Mouse (Mus musculus): ENCODE measurements around the gene Lrrn4. TPM values are rescaled to one million over a fixed set of nuclear protein-coding genes. Genes with fewer than 3 reads are reported as not detected.

Gene Lrrn4
- total and polyA plus RNA-seq, 3 experiments = not detected

GRCm38 (mm10) chr2:132927298-132927697, 46.6 kb upstream of the Lrrn4 start:
- Histone ChIP-seq H3K36me3 (replicated peaks in 1 of 2; ENCODE audit: control insufficient read depth in 1 of 2, insufficient read depth in 1 of 2, low read length in 1 of 2) (no peaks in the 10 kb centered on the region), H3K4me2 (ENCODE audit: insufficient read depth, low read depth, poor library complexity, severe bottlenecking) (no peak overlapping the region), H3K27ac (ENCODE audit: insufficient read depth, low read depth) (no peak overlapping the region), H3K9me3 (replicated peaks; ENCODE audit: low read length) (peaks cover 3% of the 10 kb centered on the region), H3K27me3 (replicated peaks) (peaks cover 3% of the 10 kb centered on the region), H3K4me1 (ENCODE audit: control insufficient read depth in 1 of 2, insufficient read depth in 2 of 2) (no peaks in the 10 kb centered on the region), H3K79me2 (replicated peaks; ENCODE audit: control insufficient read depth, extremely low read depth, insufficient read depth, poor library complexity, severe bottlenecking) (no peaks in the 10 kb centered on the region), H3K4me3 (replicated peaks in 1 of 3; ENCODE audit: low read depth in 2 of 3, low read length in 2 of 3, poor library complexity in 1 of 3) (no peak overlapping the region), H3K9ac (ENCODE audit: insufficient read depth, low read depth) (no peak overlapping the region)
- dilution Hi-C loops (cut with MboI; ENCODE audit: extremely low pct_ligation_motif_present, extremely low pct_unique_long_range_greater_than_20kb, low sequenced_read_pairs) = no loop called here
- TF ChIP-seq MAX (IDR thresholded peaks at IDR 0.05; ENCODE audit: low read length) (no peak), NRF1 (IDR thresholded peaks at IDR 0.05; ENCODE audit: low read depth, low read length) (no peak), UBTF (IDR thresholded peaks at IDR 0.05; ENCODE audit: low read depth, low read length) (no peak), CTCF (conservative IDR thresholded peaks at IDR 0.05 in 1 of 2, IDR thresholded peaks at IDR 0.05 in 1 of 2; ENCODE audit: low read depth in 2 of 2, low read length in 2 of 2) (no peak), POLR2A (IDR thresholded peaks at IDR 0.05; ENCODE audit: low read depth, low read length) (no peak), E2F4 (IDR thresholded peaks at IDR 0.05; ENCODE audit: insufficient replicate concordance, low read depth, low read length) (no peak), CHD2 (IDR thresholded peaks at IDR 0.05; ENCODE audit: low read length) (no peak), ETS1 (conservative IDR thresholded peaks at IDR 0.05; ENCODE audit: low read depth, low read length) (no peak), CHD1 (IDR thresholded peaks at IDR 0.05; ENCODE audit: low read depth, low read length) (no peak)
- in situ Hi-C loops (cut with MboI; ENCODE audit: low pct_ligation_motif_present, low pct_unique_long_range_greater_than_20kb, low sequenced_read_pairs) = no loop called here
- no peak for DNase-seq (ENCODE audit: extremely low read depth)

GRCm38 (mm10) chr2:132923290-132924085, 42.8 kb upstream of the Lrrn4 start:
- Histone ChIP-seq H3K27ac (ENCODE audit: insufficient read depth, low read depth) (no peak overlapping the region), H3K9me3 (replicated peaks; ENCODE audit: low read length) (no peaks in the 10 kb centered on the region), H3K4me3 (replicated peaks in 1 of 3; ENCODE audit: low read depth in 2 of 3, low read length in 2 of 3, poor library complexity in 1 of 3) (no peak overlapping the region), H3K79me2 (replicated peaks; ENCODE audit: control insufficient read depth, extremely low read depth, insufficient read depth, poor library complexity, severe bottlenecking) (no peaks in the 10 kb centered on the region), H3K4me1 (ENCODE audit: control insufficient read depth in 1 of 2, insufficient read depth in 2 of 2) (no peaks in the 10 kb centered on the region), H3K9ac (ENCODE audit: insufficient read depth, low read depth) (no peak overlapping the region), H3K4me2 (ENCODE audit: insufficient read depth, low read depth, poor library complexity, severe bottlenecking) (no peak overlapping the region), H3K36me3 (replicated peaks in 1 of 2; ENCODE audit: control insufficient read depth in 1 of 2, insufficient read depth in 1 of 2, low read length in 1 of 2) (no peaks in the 10 kb centered on the region), H3K27me3 (replicated peaks) (peaks cover 3% of the 10 kb centered on the region)
- dilution Hi-C loops (cut with MboI; ENCODE audit: extremely low pct_ligation_motif_present, extremely low pct_unique_long_range_greater_than_20kb, low sequenced_read_pairs) = no loop called here
- in situ Hi-C loops (cut with MboI; ENCODE audit: low pct_ligation_motif_present, low pct_unique_long_range_greater_than_20kb, low sequenced_read_pairs) = loop anchor here (25.0 kb wide), 1 partner anchor 611 kb away; no protein-coding TSS in a partner anchor
- no peak for DNase-seq (ENCODE audit: extremely low read depth)
- TF ChIP-seq POLR2AphosphoS2 (IDR thresholded peaks at IDR 0.05; ENCODE audit: low read depth, low read length) = no peak
- no peak for TF ChIP-seq ZMIZ1 (IDR thresholded peaks at IDR 0.05; ENCODE audit: low read depth, low read length)
- TF ChIP-seq ELF1 (IDR thresholded peaks at IDR 0.05; ENCODE audit: low read depth, low read length) = no peak
- TF ChIP-seq POLR2A (IDR thresholded peaks at IDR 0.05; ENCODE audit: low read depth, low read length) = no peak
- TF ChIP-seq RAD21 (IDR thresholded peaks at IDR 0.05; ENCODE audit: low read depth, low read length) = no peak
- TF ChIP-seq MAFK (IDR thresholded peaks at IDR 0.05; ENCODE audit: insufficient replicate concordance, low read length) = no peak
- no peak for TF ChIP-seq CHD2 (IDR thresholded peaks at IDR 0.05; ENCODE audit: low read length)
- TF ChIP-seq MYC (IDR thresholded peaks at IDR 0.05; ENCODE audit: low read depth, low read length) = no peak
- TF ChIP-seq MXI1 (IDR thresholded peaks at IDR 0.05; ENCODE audit: low read depth, low read length) = no peak
- TF ChIP-seq JUN (IDR thresholded peaks at IDR 0.05; ENCODE audit: insufficient read depth, low read depth, low read length) = no peak
- TF ChIP-seq HCFC1 (IDR thresholded peaks at IDR 0.05; ENCODE audit: low read depth, low read length) = no peak
- TF ChIP-seq ETS1 (conservative IDR thresholded peaks at IDR 0.05; ENCODE audit: low read depth, low read length) = no peak
- no peak for TF ChIP-seq TCF12 (IDR thresholded peaks at IDR 0.05; ENCODE audit: low read depth, low read length)
- no peak for TF ChIP-seq CHD1 (IDR thresholded peaks at IDR 0.05; ENCODE audit: low read depth, low read length)
- no peak for TF ChIP-seq NRF1 (IDR thresholded peaks at IDR 0.05; ENCODE audit: low read depth, low read length)
- no peak for TF ChIP-seq GABPA (IDR thresholded peaks at IDR 0.05; ENCODE audit: insufficient replicate concordance, low read depth, low read length)
- TF ChIP-seq MAX (IDR thresholded peaks at IDR 0.05; ENCODE audit: low read length) = no peak

All from CH12.LX (cell line).